In the genomic region with DNA sequence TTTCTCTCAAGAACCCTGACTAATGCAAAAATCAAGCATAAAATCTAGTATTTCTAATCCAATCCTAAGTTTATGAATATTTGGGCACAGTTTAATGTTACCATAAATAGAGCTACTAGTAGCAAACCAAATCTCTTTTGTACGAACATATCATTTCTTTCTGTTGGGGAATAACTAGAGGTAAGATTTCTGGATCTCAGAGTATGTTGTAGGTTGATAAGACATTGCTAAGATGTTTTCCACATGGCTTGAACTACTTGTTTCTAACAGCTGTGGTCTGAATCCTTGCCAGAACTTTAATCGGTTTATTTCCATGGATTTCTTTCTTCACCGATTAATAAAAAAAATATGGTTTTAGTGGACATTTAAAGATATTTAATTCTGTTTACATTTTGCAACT, we compare ENCODE assay signal across 26 mouse cellular contexts.
DNase-seq lines count a peak whose midpoint lies in the region; ATAC-seq and TF ChIP-seq lines count a peak whose summit lies in the region.
"Had no signal": no experiment of that assay in that cellular context is flagged by ENCODE, and none has a peak within 500 bp of the region (broad histone marks: within the 10 kb centered on the region; RNA-seq: fewer than 3 reads in every experiment).

No protein-coding gene starts in this region.

- no peaks in the 10 kb centered on the region for H3K79me2 ChIP-seq in MEL (ENCODE audit: control insufficient read depth, insufficient read depth, low read length, poor library complexity)

- no peaks in the 10 kb centered on the region for H3K9me3 ChIP-seq in embryonic facial prominence, embryonic 14.5 days (ENCODE audit: control insufficient read depth, low read length)
- H3K9me3 ChIP-seq in embryonic facial prominence, embryonic 10.5 days: no peaks in the 10 kb centered on the region
- H3K9me3 ChIP-seq in lung, embryonic 14.5 days (ENCODE audit: low read depth, low read length): no peaks in the 10 kb centered on the region
- no peaks in the 10 kb centered on the region for H3K9me3 ChIP-seq in MEL (replicated peaks; ENCODE audit: insufficient read depth, low read length)
- H3K9me3 ChIP-seq: embryonic facial prominence, embryonic 12.5 days; embryonic facial prominence, embryonic 15.5 days; forebrain, embryonic 10.5 days; forebrain, embryonic 12.5 days; G1E had no signal

- 57% methylated on average over 3 of the region's 3 CpGs for WGBS in embryonic facial prominence, embryonic 14.5 days
- WGBS in embryonic facial prominence, embryonic 10.5 days: 90% methylated on average over 3 of the region's 3 CpGs
- 71% methylated on average over 3 of the region's 3 CpGs for WGBS in lung, embryonic 14.5 days
- 79% methylated on average over 3 of the region's 3 CpGs for WGBS in lung, adult 2 months

- peak; percentile 51 for DNase-seq in embryonic facial prominence, embryonic 14.5 days (ENCODE audit: low spot score)
- no peak for DNase-seq in embryonic facial prominence, embryonic 10.5 days (ENCODE audit: low spot score)
- peak; percentile 2 for DNase-seq in lung, embryonic 14.5 days
- DNase-seq in lung, adult 2 months: no peak
- DNase-seq in MEL (ENCODE audit: low read depth, low spot score): peak; percentile 39
- DNase-seq: adrenal gland, adult 2 months; adrenal gland, postnatal 10 days; adrenal gland, postnatal 25 days; B cell, adult 2 months; cerebellum, adult 11 months; cerebellum, adult 18-20 months; cerebellum, adult 8-10 months; cerebellum, adult 9-11 months; cerebellum, postnatal 14 days; cerebellum, postnatal 36 days; embryo, embryonic 11 days had no signal

- no peaks in the 10 kb centered on the region for H3K4me1 ChIP-seq in embryonic facial prominence, embryonic 14.5 days (ENCODE audit: control insufficient read depth, insufficient read depth, low read length)
- H3K4me1 ChIP-seq in embryonic facial prominence, embryonic 10.5 days: no peaks in the 10 kb centered on the region
- no peaks in the 10 kb centered on the region for H3K4me1 ChIP-seq in lung, embryonic 14.5 days (ENCODE audit: insufficient read depth)
- no peaks in the 10 kb centered on the region for H3K4me1 ChIP-seq in lung, adult 2 months (ENCODE audit: control insufficient read depth, insufficient read depth, low read length)
- H3K4me1 ChIP-seq in MEL (ENCODE audit: control insufficient read depth in 1 of 2, insufficient read depth in 2 of 2, low read length in 2 of 2): peaks cover 0 to 6% of the 10 kb centered on the region in 2 experiments; a peak in 2 of 4 replicates
- H3K4me1 ChIP-seq: embryonic facial prominence, embryonic 12.5 days; embryonic facial prominence, embryonic 15.5 days; forebrain, embryonic 10.5 days; forebrain, embryonic 12.5 days had no signal

- H3K9ac ChIP-seq in embryonic facial prominence, embryonic 14.5 days (ENCODE audit: low read depth, low read length): no peak overlapping the region
- no peak overlapping the region for H3K9ac ChIP-seq in lung, embryonic 14.5 days
- H3K9ac ChIP-seq in MEL (ENCODE audit: control insufficient read depth, low read depth, low read length, poor library complexity, severe bottlenecking): no peak overlapping the region
- H3K9ac ChIP-seq: embryonic facial prominence, embryonic 12.5 days; embryonic facial prominence, embryonic 15.5 days; forebrain, embryonic 12.5 days had no signal

- peak; percentile 63 to 71 for TF ChIP-seq EP300 in MEL (IDR thresholded peaks at IDR 0.05; ENCODE audit: low read depth in 1 of 2, low read length in 2 of 2)

- no peak for TF ChIP-seq RAD21 in MEL (IDR thresholded peaks at IDR 0.05; ENCODE audit: low read depth, low read length)

- H3K4me3 ChIP-seq in embryonic facial prominence, embryonic 14.5 days (ENCODE audit: low read depth, low read length): no peak overlapping the region
- no peak overlapping the region for H3K4me3 ChIP-seq in embryonic facial prominence, embryonic 10.5 days
- H3K4me3 ChIP-seq in lung, embryonic 14.5 days (ENCODE audit: low read depth, low read length): no peak overlapping the region
- no peak overlapping the region for H3K4me3 ChIP-seq in lung, adult 2 months (replicated peaks; ENCODE audit: extremely low read depth, low read depth, low read length)
- H3K4me3 ChIP-seq in MEL (ENCODE audit: control insufficient read depth in 1 of 2, insufficient read depth in 1 of 2, low read depth in 2 of 2, low read length in 2 of 2): no peak overlapping the region
- H3K4me3 ChIP-seq: embryonic facial prominence, embryonic 12.5 days; embryonic facial prominence, embryonic 15.5 days; erythroblast, embryonic 14.5 days; forebrain, embryonic 10.5 days; forebrain, embryonic 12.5 days had no signal

- no peak overlapping the region for H3K27ac ChIP-seq in embryonic facial prominence, embryonic 14.5 days (replicated peaks; ENCODE audit: low read depth, low read length)
- no peak overlapping the region for H3K27ac ChIP-seq in embryonic facial prominence, embryonic 10.5 days (replicated peaks)
- H3K27ac ChIP-seq in lung, embryonic 14.5 days (ENCODE audit: low read depth): no peak overlapping the region
- no peak overlapping the region for H3K27ac ChIP-seq in MEL (ENCODE audit: control insufficient read depth, low read depth, low read length)
- H3K27ac ChIP-seq: embryonic facial prominence, embryonic 12.5 days; embryonic facial prominence, embryonic 15.5 days; forebrain, embryonic 10.5 days; forebrain, embryonic 12.5 days had no signal

- no peak overlapping the region for H3K4me2 ChIP-seq in embryonic facial prominence, embryonic 14.5 days (ENCODE audit: low read depth, low read length)
- no peak overlapping the region for H3K4me2 ChIP-seq in lung, embryonic 14.5 days
- H3K4me2 ChIP-seq: embryonic facial prominence, embryonic 12.5 days; embryonic facial prominence, embryonic 15.5 days; forebrain, embryonic 12.5 days had no signal

- ATAC-seq in embryonic facial prominence, embryonic 14.5 days (ENCODE audit: low read depth): no peak
- no peak for ATAC-seq in lung, embryonic 14.5 days (ENCODE audit: insufficient read depth)
- ATAC-seq: CD4-positive, CD25-positive, alpha-beta regulatory T cell, adult 4 months; forebrain, embryonic 14.5 days; forebrain, embryonic 16.5 days had no signal

- TF ChIP-seq CTCF in lung, embryonic 14.5 days (IDR thresholded peaks at IDR 0.05; ENCODE audit: low read depth): no peak
- no peak for TF ChIP-seq CTCF in lung, adult 2 months (IDR thresholded peaks at IDR 0.05; ENCODE audit: insufficient read depth, low read length)
- no peak for TF ChIP-seq CTCF in MEL (IDR thresholded peaks at IDR 0.05 in 2 of 3, conservative IDR thresholded peaks at IDR 0.05 in 1 of 3; ENCODE audit: control insufficient read depth in 1 of 3, insufficient read depth in 1 of 3, low read depth in 2 of 3, low read length in 3 of 3, poor library complexity in 1 of 3, severe bottlenecking in 1 of 3)

- no peaks in the 10 kb centered on the region for H3K27me3 ChIP-seq in embryonic facial prominence, embryonic 14.5 days (replicated peaks; ENCODE audit: control insufficient read depth, insufficient read depth, low read length)
- H3K27me3 ChIP-seq in embryonic facial prominence, embryonic 10.5 days (replicated peaks; ENCODE audit: low read depth, poor library complexity, severe bottlenecking): no peaks in the 10 kb centered on the region
- no peaks in the 10 kb centered on the region for H3K27me3 ChIP-seq in lung, embryonic 14.5 days (ENCODE audit: insufficient read depth, low read length)
- no peaks in the 10 kb centered on the region for H3K27me3 ChIP-seq in MEL (ENCODE audit: control insufficient read depth in 1 of 2, insufficient read depth in 2 of 2, low read length in 2 of 2)
- H3K27me3 ChIP-seq: CH12.LX; embryonic facial prominence, embryonic 12.5 days; embryonic facial prominence, embryonic 15.5 days; forebrain, embryonic 12.5 days had no signal

- no peak for TF ChIP-seq POLR2A in lung, adult 2 months (IDR thresholded peaks at IDR 0.05; ENCODE audit: borderline replicate concordance, extremely low read depth, low read depth, low read length)
- no peak for TF ChIP-seq POLR2A in MEL (IDR thresholded peaks at IDR 0.05; ENCODE audit: control insufficient read depth in 1 of 2, insufficient read depth in 1 of 2, low read depth in 1 of 2, low read length in 2 of 2, poor library complexity in 1 of 2)

- no peaks in the 10 kb centered on the region for H3K36me3 ChIP-seq in embryonic facial prominence, embryonic 14.5 days (ENCODE audit: control insufficient read depth, insufficient read depth, low read length)
- no peaks in the 10 kb centered on the region for H3K36me3 ChIP-seq in embryonic facial prominence, embryonic 10.5 days (replicated peaks)
- no peaks in the 10 kb centered on the region for H3K36me3 ChIP-seq in lung, embryonic 14.5 days (ENCODE audit: insufficient read depth)
- peaks cover 0 to 3% of the 10 kb centered on the region in 2 experiments; a peak in 2 of 4 replicates for H3K36me3 ChIP-seq in MEL (ENCODE audit: control insufficient read depth in 1 of 2, insufficient read depth in 2 of 2, low read length in 2 of 2)
- H3K36me3 ChIP-seq: embryonic facial prominence, embryonic 12.5 days; embryonic facial prominence, embryonic 15.5 days; forebrain, embryonic 10.5 days; forebrain, embryonic 12.5 days; G1E had no signal

TF ChIP-seq in MEL, 35 proteins besides CTCF, POLR2A, EP300 and RAD21:
- TF ChIP-seq ETS1 (IDR thresholded peaks at IDR 0.05; ENCODE audit: low read depth, low read length): peak; percentile 60
- TF ChIP-seq KAT2A (conservative IDR thresholded peaks at IDR 0.05; ENCODE audit: low read depth, low read length): no peak
- peak; percentile 57; the same call in 1 of the 2 replicates for TF ChIP-seq MEF2A (IDR thresholded peaks at IDR 0.05; ENCODE audit: extremely low read depth, insufficient replicate concordance, low read depth, low read length, poor library complexity, severe bottlenecking)
- 0 out of 2 replicates have a peak, but pooled peaks have one; percentile 33 for TF ChIP-seq GATA1 (IDR thresholded peaks at IDR 0.05; ENCODE audit: low read depth, low read length)
- TF ChIP-seq SMC3 (IDR thresholded peaks at IDR 0.05; ENCODE audit: low read depth, low read length): no peak
- peak; percentile 68 for TF ChIP-seq RCOR1 (IDR thresholded peaks at IDR 0.05; ENCODE audit: low read depth, low read length)
- TF ChIP-seq TCF12 (IDR thresholded peaks at IDR 0.05; ENCODE audit: low read depth, low read length): peak; percentile 73
- TF ChIP-seq ZNF384 (IDR thresholded peaks at IDR 0.05; ENCODE audit: low read depth, low read length): 0 out of 2 replicates have a peak, but pooled peaks have one; percentile 21

Comparison
In these comparisons a context has a peak if more than half of its experiments do, and no peak if none do; other contexts are left out.
1. DNase-seq: peak in embryonic facial prominence, embryonic 14.5 days (single experiment), lung, embryonic 14.5 days (single experiment) and MEL (single experiment); none in embryonic facial prominence, embryonic 10.5 days (single experiment) and lung, adult 2 months (single experiment).